Mouse (Mus musculus) hindbrain, embryonic 10.5 days (tissue): Measurements from ENCODE around the gene Sirt2. TPM values are rescaled to one million over a fixed set of nuclear protein-coding genes. Genes with fewer than 3 reads are reported as not detected.

ENCODE experiments used
- DNase-seq: peaks from one replicate; pipeline ENCODE4 v3.0.0-alpha.2; 2017; ENCODE audit warnings: low spot score
- H3K27ac ChIP-seq: fragments of 300-500 bp; sonication (generic); 2 replicates; pipeline ENCODE4 v1.5.1; 2016; ENCODE audit warnings: mild to moderate bottlenecking, moderate library complexity
- H3K27me3 ChIP-seq: fragments of 300-500 bp; sonication (generic); 2 replicates; pipeline ENCODE4 v1.6.1; 2016; ENCODE audit warnings: mild to moderate bottlenecking; ENCODE audit not compliant: poor library complexity, insufficient read depth, severe bottlenecking
- H3K36me3 ChIP-seq: fragments of 300-500 bp; sonication (generic); 2 replicates; pipeline ENCODE4 v1.6.1; 2016; ENCODE audit warnings: mild to moderate bottlenecking, moderate library complexity
- H3K4me1 ChIP-seq: fragments of 300-500 bp; sonication (generic); replicated peaks from 2 replicates; pipeline ENCODE4 v1.6.1; 2016; ENCODE audit warnings: mild to moderate bottlenecking
- H3K4me3 ChIP-seq: fragments of 300-500 bp; sonication (generic); 2 replicates; pipeline ENCODE4 v1.5.1; 2016; ENCODE audit warnings: mild to moderate bottlenecking, moderate library complexity
- H3K9me3 ChIP-seq: fragments of 300-500 bp; sonication (generic); 2 replicates; pipeline ENCODE4 v1.6.1; 2016; ENCODE audit warnings: mild to moderate bottlenecking, moderate library complexity
- WGBS: fragments of 180-500 bp; shearing (Covaris S2); methylation state at CpG from one replicate; pipeline ENCODE4 v1.1.7; 2016; 5-methylcytosine and 5-hydroxymethylcytosine counted together
- polyA plus RNA-seq: library from polyadenylated mRNA; unstranded; fragments of >200 nt; fragmentation: Nextera tagmentation; extraction: Ambion mirVana; gene quantifications from 2 replicates; pipeline ENCODE4 v1.2.1, GENCODE M21; 2016

Gene Sirt2
- polyA plus RNA-seq, 1 experiment from 2014 or later, result 84.5 TPM

DNA sequence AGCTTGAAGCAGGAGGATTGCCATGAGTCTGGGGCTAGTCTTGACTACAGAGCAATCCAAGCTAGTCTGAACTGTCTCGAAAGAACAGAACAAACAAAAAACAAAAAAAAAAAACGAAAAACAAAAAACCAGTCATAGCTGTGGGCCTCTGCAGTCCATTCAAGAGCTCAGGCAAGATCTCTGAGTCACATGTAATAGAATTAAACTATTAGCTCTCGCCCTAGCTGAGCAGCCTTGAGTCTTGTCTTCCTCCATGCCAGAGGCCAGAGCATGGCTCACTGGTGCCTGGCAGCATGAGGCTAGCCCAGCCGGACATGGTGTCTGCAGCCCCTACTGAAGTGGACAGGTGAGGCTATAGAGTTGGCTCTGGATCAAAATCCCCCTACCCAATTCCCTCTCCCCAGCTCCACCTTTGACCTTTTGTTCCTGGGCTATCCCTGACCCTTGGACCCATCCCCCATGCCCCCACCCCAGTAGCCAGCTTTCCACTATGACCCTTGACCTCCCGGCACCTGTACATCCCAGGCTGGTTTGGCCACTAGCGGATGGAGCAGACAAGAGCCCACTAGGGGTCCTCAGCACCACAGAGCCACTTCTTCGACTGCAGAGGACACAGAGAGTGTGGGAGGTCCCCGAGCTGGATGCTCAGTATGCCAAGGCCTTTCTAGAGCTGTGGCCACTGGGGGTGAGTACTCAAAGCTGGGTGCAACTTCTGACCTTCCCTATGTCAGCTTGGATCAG lies 23.7 kb downstream of the Sirt2 start:
- 48% methylated on average over 8 of the region's 8 CpGs for WGBS
- no peaks in the 10 kb centered on the region for H3K9me3 ChIP-seq
- H3K36me3 ChIP-seq, result peaks cover 28% of the 10 kb centered on the region
- H3K27me3 ChIP-seq, result 0 out of 2 replicates have a peak, but pooled peaks cover 5% of the 10 kb centered on the region
- H3K4me3 ChIP-seq, result no peak overlapping the region
- DNase-seq, result peak; percentile 41
- H3K4me1 ChIP-seq, result peaks cover 26% of the 10 kb centered on the region
- H3K27ac ChIP-seq, result peak overlapping the region; percentile 46; the same call in 1 of the 2 replicates

DNA sequence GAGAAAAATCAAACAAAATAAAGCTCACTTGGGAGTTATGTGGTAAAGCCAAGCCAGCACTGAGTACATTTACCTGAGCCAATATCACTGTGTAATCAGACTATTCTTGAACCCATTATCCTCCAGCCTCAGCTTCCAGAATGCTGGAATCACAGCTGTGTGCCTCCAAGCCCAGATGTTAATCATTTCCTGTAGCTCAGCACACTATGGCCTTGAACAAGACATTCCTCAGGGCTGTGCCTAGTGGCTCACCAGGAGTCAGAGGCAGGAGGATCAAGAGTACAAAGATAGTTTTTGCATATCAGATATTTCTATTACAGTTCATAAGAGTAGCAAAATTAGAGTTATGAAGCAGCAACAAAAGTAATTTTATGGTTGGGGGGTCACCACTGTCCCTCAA lies 25.2 kb downstream of the Sirt2 start:
- peaks cover 14% of the 10 kb centered on the region; the same call in 1 of the 2 replicates for H3K36me3 ChIP-seq

DNA sequence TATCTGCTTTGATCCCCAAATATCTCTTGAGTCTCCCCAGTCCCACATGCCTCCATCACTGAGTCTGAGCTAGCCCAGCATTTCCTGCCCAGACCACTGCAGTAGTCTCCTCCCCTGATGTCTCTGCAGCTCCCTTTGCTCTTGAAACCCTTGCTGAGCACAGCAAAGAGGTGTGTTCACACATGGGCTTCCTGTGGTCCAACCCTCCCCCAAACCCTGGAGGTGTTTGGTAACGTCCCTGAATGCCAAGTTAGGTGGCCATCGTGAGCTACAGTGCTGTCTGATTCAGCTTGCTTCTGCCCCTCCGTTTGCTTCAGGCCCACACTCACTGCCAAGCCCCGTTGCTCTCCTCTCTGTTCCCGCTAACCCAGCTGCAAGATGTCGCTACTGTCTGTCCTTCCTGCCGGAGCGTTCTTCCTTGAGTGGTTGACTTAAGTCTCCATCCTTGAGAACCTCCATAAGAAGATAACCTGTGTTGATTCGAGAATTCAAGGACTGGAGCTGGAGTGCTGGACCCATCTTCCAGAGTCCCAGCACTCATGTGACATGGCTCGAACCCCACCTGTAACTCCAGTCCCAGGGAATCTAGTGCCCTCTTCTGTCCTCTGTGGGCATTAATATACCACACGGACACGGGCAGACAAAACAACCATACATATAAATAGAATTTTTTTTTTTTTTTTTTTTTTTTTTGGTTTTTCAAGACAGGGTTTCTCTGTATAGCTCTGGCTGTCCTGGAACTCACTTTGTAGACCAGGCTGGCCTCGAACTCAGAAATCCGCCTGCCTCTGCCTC lies 26.1 kb downstream of the Sirt2 start:
- Histone ChIP-seq H3K4me1 (peaks cover 38% of the 10 kb centered on the region), H3K27ac (no peak overlapping the region), H3K9me3 (no peaks in the 10 kb centered on the region), H3K4me3 (no peak overlapping the region), H3K27me3 (peaks cover 9% of the 10 kb centered on the region; the same call in 1 of the 2 replicates), H3K36me3 (peaks cover 8% of the 10 kb centered on the region; the same call in 1 of the 2 replicates)
- no peak for DNase-seq
- 80% methylated on average over 14 of the region's 14 CpGs for WGBS

More for the DNA sequence above, 25.2 kb downstream of the Sirt2 start:
- H3K9me3 ChIP-seq, result no peaks in the 10 kb centered on the region
- peaks cover 9% of the 10 kb centered on the region; the same call in 1 of the 2 replicates for H3K27me3 ChIP-seq
- H3K4me3 ChIP-seq, result no peak overlapping the region
- peaks cover 34% of the 10 kb centered on the region for H3K4me1 ChIP-seq
- DNase-seq, result no peak
- H3K27ac ChIP-seq, result no peak overlapping the region

DNA sequence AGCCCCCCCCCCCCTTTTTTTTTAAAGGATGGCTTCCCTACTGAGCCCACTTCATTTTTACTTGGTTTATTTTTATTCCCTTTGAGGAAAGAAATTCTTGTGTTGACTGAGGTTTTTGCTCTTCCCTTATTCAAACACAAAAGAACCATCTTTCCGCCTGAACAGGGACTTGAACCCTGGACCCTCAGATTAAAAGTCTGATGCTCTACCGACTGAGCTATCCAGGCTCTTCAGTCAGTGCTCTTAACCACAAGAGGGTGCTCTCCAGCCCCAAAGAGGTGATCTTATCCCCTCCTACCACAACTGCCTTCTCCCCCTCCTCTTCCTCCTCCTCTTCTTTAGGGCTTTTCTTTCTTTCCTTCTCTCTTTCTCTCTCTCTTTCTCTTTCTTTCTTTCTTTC lies 27.3 kb downstream of the Sirt2 start:
- H3K9me3 ChIP-seq, result no peaks in the 10 kb centered on the region
- peaks cover 37% of the 10 kb centered on the region for H3K4me1 ChIP-seq
- H3K27me3 ChIP-seq, result peaks cover 9% of the 10 kb centered on the region; the same call in 1 of the 2 replicates
- no peak overlapping the region for H3K4me3 ChIP-seq
- DNase-seq, result no peak
- H3K27ac ChIP-seq, result no peak overlapping the region
- 37% methylated on average over 2 of the region's 2 CpGs for WGBS
- no peaks in the 10 kb centered on the region for H3K36me3 ChIP-seq

DNA sequence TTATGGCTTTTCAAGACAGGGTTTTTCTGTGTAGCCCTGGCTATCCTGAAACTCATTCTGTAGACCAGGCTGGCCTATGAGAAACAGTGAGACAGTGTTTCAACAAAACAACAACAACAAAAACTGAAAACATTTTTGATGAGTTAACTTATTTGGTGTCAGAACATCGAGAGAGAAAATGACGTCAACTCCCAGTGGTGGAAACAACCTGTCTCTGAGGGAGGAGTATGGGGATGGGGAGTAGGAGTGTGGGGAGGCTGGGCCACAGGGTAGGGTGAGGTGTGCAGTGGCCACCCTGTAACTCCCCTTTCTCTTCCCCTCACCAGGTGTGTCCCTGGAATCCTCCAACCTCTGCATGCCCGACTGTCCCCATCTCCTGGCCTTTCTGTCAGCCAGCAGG lies 28.0 kb downstream of the Sirt2 start:
- DNase-seq, result no peak
- Histone ChIP-seq H3K27ac (no peak overlapping the region), H3K36me3 (no peaks in the 10 kb centered on the region), H3K27me3 (peaks cover 9% of the 10 kb centered on the region; the same call in 1 of the 2 replicates), H3K9me3 (no peaks in the 10 kb centered on the region), H3K4me3 (no peak overlapping the region), H3K4me1 (peaks cover 31% of the 10 kb centered on the region)
- WGBS, result 86% methylated on average over 3 of the region's 3 CpGs

DNA sequence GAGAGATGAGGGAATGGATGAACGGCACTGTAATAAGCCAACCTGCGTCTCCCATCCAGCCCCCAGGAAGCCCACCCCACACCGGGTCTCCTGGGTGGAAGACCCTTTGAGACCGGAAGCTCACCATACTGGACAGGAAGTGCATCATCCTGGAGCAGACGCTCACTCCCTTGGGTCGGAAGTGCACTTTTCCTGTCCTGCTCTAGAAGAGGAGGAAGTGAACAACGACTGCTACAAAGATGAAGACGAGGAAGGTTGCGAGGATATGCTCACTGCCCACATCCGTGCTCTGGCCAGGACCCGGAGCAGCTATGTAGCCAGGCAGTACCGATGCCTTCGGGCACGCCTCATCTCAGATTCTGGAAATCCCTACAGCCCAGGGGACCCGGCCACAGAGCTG lies 29.3 kb downstream of the Sirt2 start:
- no peak for DNase-seq
- peak overlapping the region; percentile 84 for H3K27ac ChIP-seq
- WGBS, result 81% methylated on average over 15 of the region's 15 CpGs

DNA sequence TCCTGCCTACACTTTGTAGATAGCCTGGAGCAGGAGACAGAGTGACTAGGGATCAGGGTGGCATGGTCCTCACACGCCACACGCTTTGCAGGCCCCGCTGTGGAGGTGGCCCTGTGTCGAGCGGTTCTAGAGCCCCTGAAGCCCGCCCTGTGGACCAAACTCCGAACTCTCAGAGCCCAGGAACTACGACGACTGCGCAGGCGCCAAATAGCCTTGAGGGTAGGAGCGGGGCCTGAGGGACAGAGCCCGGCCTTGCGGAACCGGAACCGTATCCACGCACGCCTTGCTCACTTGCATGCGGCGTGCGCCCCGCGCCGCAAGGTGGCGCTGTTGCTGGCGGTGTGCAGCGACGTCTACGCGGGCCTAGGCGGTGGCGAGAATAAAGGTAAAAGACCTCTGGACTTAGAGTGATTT lies 30.0 kb downstream of the Sirt2 start:
- H3K27me3 ChIP-seq, result peaks cover 9% of the 10 kb centered on the region; the same call in 1 of the 2 replicates
- WGBS, result 19% methylated on average over 32 of the region's 32 CpGs

More for the DNA sequence above, 29.3 kb downstream of the Sirt2 start:
- peak overlapping the region; percentile 44; the same call in 1 of the 2 replicates for H3K4me3 ChIP-seq
- H3K27me3 ChIP-seq, result peaks cover 9% of the 10 kb centered on the region; the same call in 1 of the 2 replicates
- peaks cover 17% of the 10 kb centered on the region for H3K4me1 ChIP-seq
- H3K36me3 ChIP-seq, result no peaks in the 10 kb centered on the region
- no peaks in the 10 kb centered on the region for H3K9me3 ChIP-seq

DNA sequence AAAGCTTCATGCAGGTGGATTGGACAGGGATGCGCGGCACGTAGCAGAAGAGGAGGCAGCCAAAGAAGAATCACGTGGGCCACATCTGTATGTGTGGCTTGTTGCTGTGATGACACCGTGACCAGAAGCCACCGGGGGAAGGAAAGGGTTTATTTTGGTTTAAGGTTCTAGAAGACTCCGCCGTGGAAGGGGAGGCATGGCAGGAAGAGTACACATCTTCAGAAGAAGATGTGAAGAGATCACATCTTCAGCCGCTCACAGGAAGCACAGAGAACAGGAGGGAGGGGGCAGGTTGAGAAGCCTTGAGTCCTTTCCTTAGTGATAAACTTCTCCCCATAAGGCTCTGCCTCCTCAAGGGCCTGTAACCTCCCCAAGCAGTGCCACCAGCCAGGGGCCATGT lies 33.5 kb downstream of the Sirt2 start:
- no peaks in the 10 kb centered on the region for H3K9me3 ChIP-seq
- no peaks in the 10 kb centered on the region for H3K36me3 ChIP-seq
- no peak for DNase-seq
- 92% methylated on average over 9 of the region's 9 CpGs for WGBS
- no peak overlapping the region for H3K4me3 ChIP-seq
- peaks cover 6% of the 10 kb centered on the region; the same call in 1 of the 2 replicates for H3K27me3 ChIP-seq
- H3K4me1 ChIP-seq, result peaks cover 41% of the 10 kb centered on the region
- no peak overlapping the region for H3K27ac ChIP-seq

More for the DNA sequence above, 30.0 kb downstream of the Sirt2 start:
- H3K4me3 ChIP-seq, result peak overlapping the region; percentile 44
- peak; percentile 74 for DNase-seq
- no peaks in the 10 kb centered on the region for H3K36me3 ChIP-seq
- H3K27ac ChIP-seq, result peak overlapping the region; percentile 84
- peaks cover 18% of the 10 kb centered on the region for H3K4me1 ChIP-seq
- no peaks in the 10 kb centered on the region for H3K9me3 ChIP-seq

DNA sequence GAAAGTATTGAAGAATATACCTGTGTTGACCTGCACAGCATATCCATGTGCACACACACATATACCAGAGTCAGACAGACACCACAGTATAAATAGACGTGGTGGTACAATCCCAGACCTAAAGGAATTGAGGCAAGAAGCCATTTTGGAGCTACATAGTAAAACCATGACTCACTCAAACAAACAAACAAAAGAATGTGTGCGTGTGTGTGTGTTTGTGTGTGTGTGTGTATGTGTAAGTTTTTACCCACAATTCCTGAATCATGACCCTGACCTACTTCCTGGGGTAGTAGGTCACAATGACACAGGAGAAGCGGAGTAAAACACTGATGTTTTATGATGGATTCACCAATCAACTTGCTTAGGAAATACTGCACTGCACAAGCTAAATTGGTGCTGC lies 34.9 kb downstream of the Sirt2 start:
- H3K4me3 ChIP-seq, result no peak overlapping the region
- peak overlapping the region; percentile 87 for H3K27ac ChIP-seq
- peaks cover 49% of the 10 kb centered on the region for H3K4me1 ChIP-seq
- no peaks in the 10 kb centered on the region for H3K27me3 ChIP-seq
- no peak for DNase-seq
- H3K36me3 ChIP-seq, result no peaks in the 10 kb centered on the region
- H3K9me3 ChIP-seq, result no peaks in the 10 kb centered on the region
- 78% methylated on average over 3 of the region's 3 CpGs for WGBS

DNA sequence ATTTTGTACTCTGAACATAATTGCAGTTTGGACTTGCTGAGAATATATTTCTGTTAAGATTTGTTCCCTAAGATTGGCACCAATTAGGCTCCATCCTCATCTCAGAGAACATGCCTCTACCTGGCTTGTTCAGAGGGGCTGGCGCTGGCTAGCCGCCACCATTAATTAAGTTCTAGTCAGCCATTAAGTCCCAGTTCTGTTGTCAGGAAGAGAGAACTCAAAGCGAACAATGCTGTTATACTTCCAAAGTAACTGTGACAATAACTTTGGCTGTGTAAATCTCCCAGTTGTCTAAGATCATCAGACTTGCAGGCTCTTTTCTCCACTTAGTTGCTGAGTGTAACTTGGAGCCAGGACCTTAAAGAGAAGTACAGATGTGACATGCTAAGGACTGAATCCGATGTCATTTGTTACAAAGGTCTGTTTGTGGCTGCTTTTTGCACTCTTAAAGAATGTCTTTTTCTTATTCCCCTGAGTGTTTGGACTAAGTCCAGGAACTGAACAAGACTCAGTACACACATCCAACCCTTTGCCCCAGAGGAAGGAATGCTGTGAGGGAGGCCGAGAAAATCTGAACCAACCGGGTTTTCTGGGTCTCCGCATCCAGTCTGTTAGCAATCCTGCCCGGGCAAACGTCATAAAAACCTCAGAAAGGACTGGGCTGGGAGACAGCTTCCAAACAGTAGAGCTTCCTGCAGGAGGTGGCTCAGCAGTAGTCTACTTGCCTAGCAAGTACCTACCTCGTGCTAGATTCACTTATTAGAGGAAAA lies 35.6 kb downstream of the Sirt2 start:
- Histone ChIP-seq H3K36me3 (no peaks in the 10 kb centered on the region), H3K27me3 (no peaks in the 10 kb centered on the region), H3K4me3 (0 out of 2 replicates have a peak overlapping the region, but pooled peaks have one; percentile 28), H3K27ac (peak overlapping the region; percentile 87), H3K9me3 (no peaks in the 10 kb centered on the region), H3K4me1 (peaks cover 43% of the 10 kb centered on the region)
- DNase-seq, result peak; percentile 46
- WGBS, result 32% methylated on average over 10 of the region's 10 CpGs

DNA sequence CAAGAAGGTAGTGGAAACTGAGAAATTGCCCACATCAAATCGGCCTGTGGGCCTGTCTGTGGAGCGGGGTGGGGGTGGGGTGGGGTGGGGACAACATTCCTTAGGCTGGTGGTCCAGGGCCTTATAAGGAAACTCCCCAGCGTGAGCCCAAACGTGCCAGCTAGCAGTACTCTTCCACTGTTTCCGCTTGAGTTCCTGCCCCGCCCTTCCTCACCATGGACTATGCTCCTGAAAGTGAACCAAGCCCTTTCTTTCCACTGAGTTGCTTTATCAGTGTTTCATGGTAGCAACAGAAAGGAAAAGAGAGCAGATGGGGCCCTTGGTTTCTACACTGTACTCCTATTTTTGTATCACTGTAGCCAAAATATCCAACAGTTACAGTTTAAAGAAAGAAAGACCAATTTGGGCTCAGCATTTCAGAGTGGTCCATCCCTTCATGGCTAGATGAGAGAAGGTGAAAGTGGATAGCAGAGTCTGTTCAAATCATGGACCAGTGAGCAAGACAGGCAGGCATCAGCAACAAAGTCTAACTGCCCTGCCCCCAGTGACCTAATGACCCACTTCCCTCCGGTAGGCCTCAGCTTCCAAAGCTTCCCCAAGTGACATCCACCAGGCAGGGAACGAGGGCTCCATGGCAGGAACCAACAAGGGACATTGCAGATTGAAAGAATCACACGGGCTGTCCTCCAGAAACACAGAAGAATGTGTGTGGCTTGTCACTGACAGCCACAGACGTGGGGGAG lies 36.5 kb downstream of the Sirt2 start:
- Histone ChIP-seq H3K4me1 (peaks cover 49% of the 10 kb centered on the region), H3K9me3 (no peaks in the 10 kb centered on the region), H3K4me3 (peak overlapping the region; percentile 28), H3K27ac (peak overlapping the region; percentile 87), H3K27me3 (no peaks in the 10 kb centered on the region), H3K36me3 (no peaks in the 10 kb centered on the region)
- DNase-seq, result peak; percentile 60
- 2% methylated on average over 10 of the region's 10 CpGs for WGBS

DNA sequence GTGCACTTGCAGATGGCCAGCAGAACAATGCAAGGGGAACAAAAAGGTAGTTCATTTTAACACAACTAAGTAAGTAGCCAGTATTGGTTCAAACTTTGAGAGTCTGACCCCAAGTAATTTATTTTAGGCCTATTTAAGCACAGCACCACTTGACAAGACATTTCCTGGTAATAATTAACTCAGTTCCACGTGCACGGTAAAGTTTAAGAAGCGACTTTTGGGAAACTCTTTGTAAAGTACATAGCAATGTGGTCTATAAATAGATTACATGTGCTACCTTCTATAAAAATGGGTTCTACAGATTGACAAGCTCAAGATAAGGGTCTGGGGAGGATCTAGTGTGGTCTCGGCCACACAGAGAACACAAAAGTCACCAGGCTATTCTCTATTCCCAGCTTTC lies 37.2 kb downstream of the Sirt2 start:
- Histone ChIP-seq H3K27ac (peak overlapping the region; percentile 87), H3K27me3 (no peaks in the 10 kb centered on the region), H3K4me1 (peaks cover 52% of the 10 kb centered on the region), H3K4me3 (0 out of 2 replicates have a peak overlapping the region, but pooled peaks have one; percentile 28), H3K9me3 (no peaks in the 10 kb centered on the region), H3K36me3 (no peaks in the 10 kb centered on the region)
- 70% methylated on average over 4 of the region's 4 CpGs for WGBS
- DNase-seq, result no peak
